Mouse (Mus musculus): ENCODE results near the gene Pex10. TPM values are rescaled to one million over a fixed set of nuclear protein-coding genes. Genes with fewer than 3 reads are reported as not detected.

The Pex10 gene
- 18.4 and 19.1 TPM in 2 replicates for polyA plus RNA-seq (2015; fragmentation: Nextera tagmentation; extraction: Ambion mirVana)

DNA sequence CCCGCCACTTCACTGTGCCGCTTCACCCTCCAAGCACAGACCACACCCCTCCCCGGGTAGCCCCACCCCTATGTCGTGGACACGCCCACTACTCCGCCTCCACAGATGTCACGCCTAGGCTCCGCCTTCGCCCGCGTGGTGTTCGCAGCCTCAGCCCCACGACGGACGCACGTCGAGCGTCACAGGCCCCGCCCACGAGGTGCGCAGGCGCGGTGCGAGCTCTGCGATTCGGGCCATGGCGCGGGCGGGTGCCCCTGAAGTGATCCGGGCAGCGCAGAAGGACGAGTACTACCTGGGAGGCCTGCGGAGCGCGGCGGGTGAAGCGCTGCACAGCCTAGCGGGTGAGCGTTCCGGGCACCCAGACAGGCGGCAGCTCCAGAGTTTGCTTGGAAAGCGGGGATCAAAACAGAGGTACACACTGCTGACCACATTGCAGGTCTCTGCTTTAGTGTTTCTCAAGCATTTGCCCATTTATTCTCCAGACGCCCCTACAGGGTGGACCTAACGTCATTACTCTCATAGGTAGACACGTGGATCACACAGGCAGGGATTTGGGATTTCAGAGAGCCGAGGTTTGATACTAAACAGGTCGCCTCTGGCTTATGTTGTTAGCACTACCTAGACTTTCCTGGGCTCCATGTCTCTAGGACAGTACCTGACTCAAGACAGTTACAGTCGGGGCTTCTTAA lies at the start of gene Pex10:
Gene Pex10, plus strand, starts transcription at position 183 of the 689 bp plus-strand sequence.
- Histone ChIP-seq H3K36me3 (peaks cover 36% of the 10 kb centered on the region), H3K4me2 (peak within 1 kb of the TSS; percentile 69), H3K27ac (peak within 1 kb of the TSS; percentile 80), H3K27me3 (replicated peaks) (no peaks in the 10 kb centered on the region), H3K9ac (peak within 1 kb of the TSS; percentile 82), H3K9me3 (no peaks in the 10 kb centered on the region), H3K4me3 (replicated peaks) (peak within 1 kb of the TSS; percentile 70), H3K4me1 (peaks cover 19% of the 10 kb centered on the region)
- under 1% methylated on average over 48 of the region's 48 CpGs for WGBS
- peak; percentile 86 for ATAC-seq (ENCODE audit: insufficient read depth, low FRiP score, low read depth)

DNA sequence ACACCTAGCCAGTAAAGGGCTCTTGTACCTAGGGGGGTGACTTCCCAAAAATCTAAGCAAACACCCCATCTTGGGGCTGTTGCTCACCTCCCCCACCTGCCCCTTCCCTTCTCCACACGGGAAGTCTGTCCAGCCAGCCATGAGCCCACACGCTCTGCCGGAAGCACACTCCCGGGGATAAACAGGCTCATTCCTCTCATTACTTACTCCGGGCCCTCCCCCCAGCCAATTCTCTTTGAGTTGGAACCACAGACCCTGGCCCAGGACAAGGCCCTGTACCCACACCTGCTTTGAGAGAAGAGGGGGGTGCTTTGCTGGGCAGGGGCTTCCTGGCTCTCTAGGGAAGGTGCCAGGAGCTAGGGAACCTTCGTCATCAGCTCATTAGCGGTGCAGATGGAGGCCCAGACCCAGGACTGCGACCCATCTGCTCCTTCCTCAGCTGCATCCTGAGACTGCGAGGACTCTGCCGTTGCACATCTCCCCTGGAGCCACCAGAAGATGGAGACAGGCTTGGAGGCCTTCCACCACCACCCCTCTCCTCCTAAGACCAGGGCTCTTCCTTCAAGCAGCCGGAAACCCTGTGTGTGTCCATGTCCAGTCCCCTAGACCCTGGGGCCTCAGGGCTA lies 49.5 kb upstream of the Pex10 start:
- ATAC-seq (ENCODE audit: insufficient read depth, low FRiP score, low read depth), result no peak
- WGBS, result 61% methylated on average over 11 of the region's 11 CpGs
- H3K9ac ChIP-seq, result no peak overlapping the region

DNA sequence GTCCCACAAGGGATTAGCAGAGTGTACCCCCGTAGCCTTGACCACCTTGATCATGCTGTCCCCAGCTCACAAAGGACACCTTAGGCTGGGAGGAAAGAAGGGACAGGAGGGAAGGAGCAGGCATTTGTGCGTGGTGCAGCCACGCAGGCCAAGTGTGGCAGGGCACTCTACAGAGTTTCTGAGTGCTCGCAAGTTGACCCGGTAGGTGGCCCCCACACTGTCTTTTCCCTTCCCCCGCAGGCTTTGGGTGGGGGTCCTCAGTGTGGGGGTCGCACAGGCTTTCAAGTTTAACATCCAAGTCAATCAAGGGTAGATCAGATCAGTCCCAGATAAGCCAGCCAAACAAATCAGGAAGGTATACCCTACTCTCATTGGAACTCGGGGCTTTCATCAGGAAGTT lies 48.8 kb upstream of the Pex10 start:
- no peak overlapping the region for H3K4me3 ChIP-seq (replicated peaks)
- 71% methylated on average over 8 of the region's 8 CpGs for WGBS

More for the DNA sequence above, 49.5 kb upstream of the Pex10 start:
- no peak overlapping the region for H3K4me2 ChIP-seq
- no peaks in the 10 kb centered on the region for H3K9me3 ChIP-seq
- H3K4me1 ChIP-seq, result peaks cover 16% of the 10 kb centered on the region
- no peaks in the 10 kb centered on the region for H3K36me3 ChIP-seq
- H3K4me3 ChIP-seq (replicated peaks), result no peak overlapping the region
- no peaks in the 10 kb centered on the region for H3K27me3 ChIP-seq (replicated peaks)
- H3K27ac ChIP-seq, result no peak overlapping the region

DNA sequence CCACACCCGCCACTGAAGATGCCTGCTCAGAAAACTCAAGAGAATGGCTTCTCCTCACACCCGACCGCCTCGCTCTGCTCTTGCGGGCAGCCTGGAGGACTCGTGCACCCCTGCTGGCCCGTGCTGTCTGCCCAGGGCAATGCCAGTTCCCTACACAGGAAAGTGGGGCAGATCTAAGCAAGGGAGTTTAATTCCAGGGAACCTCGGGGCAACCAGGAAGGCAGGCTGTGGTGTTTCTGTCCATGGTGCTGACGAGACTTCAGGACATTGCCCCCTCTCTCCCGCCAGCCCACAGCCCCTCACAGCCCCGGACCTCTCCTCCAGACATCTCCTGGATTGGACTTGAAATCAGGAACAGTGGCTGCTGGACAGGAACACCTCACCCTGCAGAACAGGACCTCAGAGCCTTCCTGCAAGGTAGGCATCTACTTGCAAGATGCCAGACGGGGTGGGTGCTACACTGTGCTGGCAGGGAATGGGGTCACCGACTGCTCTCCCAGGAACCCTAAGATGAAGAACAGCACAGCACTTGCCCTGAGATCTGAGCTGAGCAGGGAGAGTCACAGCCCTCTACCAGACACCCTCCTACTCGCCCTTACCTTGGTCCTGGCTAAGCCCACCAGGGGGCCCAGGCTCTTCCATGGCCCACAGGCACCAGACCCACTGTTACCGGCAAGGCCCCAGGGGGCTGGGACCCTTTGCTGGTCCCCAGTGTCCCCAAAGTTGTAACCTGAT lies 48.0 kb upstream of the Pex10 start:
- Histone ChIP-seq H3K4me3 (replicated peaks) (no peak overlapping the region), H3K27me3 (replicated peaks) (no peaks in the 10 kb centered on the region), H3K36me3 (no peaks in the 10 kb centered on the region), H3K9ac (no peak overlapping the region), H3K27ac (no peak overlapping the region), H3K9me3 (no peaks in the 10 kb centered on the region), H3K4me2 (peak overlapping the region; percentile 28), H3K4me1 (peaks cover 16% of the 10 kb centered on the region)
- WGBS, result 5% methylated on average over 15 of the region's 15 CpGs
- 0 out of 2 replicates have a peak, but pooled peaks have one; percentile 6 for ATAC-seq (ENCODE audit: insufficient read depth, low FRiP score, low read depth)

More for the DNA sequence above, 48.8 kb upstream of the Pex10 start:
- Histone ChIP-seq H3K27me3 (replicated peaks) (no peaks in the 10 kb centered on the region), H3K27ac (no peak overlapping the region), H3K4me2 (no peak overlapping the region), H3K36me3 (no peaks in the 10 kb centered on the region), H3K9me3 (no peaks in the 10 kb centered on the region), H3K4me1 (peaks cover 16% of the 10 kb centered on the region), H3K9ac (no peak overlapping the region)
- ATAC-seq (ENCODE audit: insufficient read depth, low FRiP score, low read depth), result no peak

DNA sequence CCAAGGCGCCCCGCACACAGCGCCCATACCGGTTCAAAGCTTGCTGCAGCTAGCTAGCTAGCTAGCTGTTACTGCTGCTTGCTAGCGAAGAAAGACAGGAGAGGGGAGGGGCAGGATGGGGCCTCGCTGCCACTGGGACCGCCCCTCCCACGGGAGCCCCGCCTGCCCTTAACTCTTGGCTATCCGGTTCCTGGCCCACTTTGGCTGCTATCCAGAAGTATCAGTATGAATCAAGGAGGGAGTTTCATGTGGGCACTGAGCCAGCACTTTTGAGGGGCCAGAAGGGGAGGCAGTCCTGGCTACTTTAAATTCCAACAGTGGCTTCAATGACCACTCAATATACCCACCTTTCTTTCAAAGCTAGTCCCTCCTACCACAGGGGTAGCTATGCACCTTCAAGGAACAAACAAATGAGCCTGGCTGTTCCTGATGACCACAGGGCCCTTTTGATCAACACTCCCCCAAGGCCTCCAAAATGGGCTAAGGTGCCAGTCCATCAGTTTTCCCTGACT lies 47.4 kb upstream of the Pex10 start:
- Histone ChIP-seq H3K27ac (peak overlapping the region; percentile 26; the same call in 1 of the 2 replicates), H3K27me3 (replicated peaks) (no peaks in the 10 kb centered on the region), H3K4me2 (peak overlapping the region; percentile 28), H3K4me3 (replicated peaks) (no peak overlapping the region), H3K4me1 (peaks cover 16% of the 10 kb centered on the region), H3K36me3 (no peaks in the 10 kb centered on the region), H3K9ac (no peak overlapping the region), H3K9me3 (no peaks in the 10 kb centered on the region)
- under 1% methylated on average over 10 of the region's 10 CpGs for WGBS
- peak; percentile 56; the same call in 1 of the 2 replicates for ATAC-seq (ENCODE audit: insufficient read depth, low FRiP score, low read depth)

DNA sequence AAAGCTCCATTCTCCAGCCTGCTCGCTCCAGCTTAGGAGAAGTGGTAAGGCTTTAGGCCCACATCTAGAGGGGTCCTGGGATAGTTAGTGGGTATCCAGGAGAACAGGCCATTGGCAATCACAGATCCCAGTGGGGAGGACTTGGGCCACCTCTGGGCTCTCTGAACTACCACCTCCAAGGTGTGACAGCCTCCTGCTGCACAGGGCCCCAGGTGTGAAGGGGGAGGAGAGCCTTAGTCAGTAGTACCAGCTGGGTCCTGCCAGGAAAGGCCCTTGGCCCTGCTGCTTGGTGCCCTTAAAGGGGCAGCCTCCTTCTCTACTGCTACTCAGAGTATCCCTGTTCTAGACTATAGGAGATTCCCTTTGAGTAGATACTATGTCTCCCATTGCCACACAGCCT lies 46.7 kb upstream of the Pex10 start:
- H3K4me1 ChIP-seq, result peaks cover 16% of the 10 kb centered on the region
- no peak overlapping the region for H3K4me2 ChIP-seq
- H3K9me3 ChIP-seq, result no peaks in the 10 kb centered on the region
- H3K4me3 ChIP-seq (replicated peaks), result no peak overlapping the region
- ATAC-seq (ENCODE audit: insufficient read depth, low FRiP score, low read depth), result no peak
- H3K9ac ChIP-seq, result no peak overlapping the region
- H3K27ac ChIP-seq, result peak overlapping the region; percentile 26; the same call in 1 of the 2 replicates
- no peaks in the 10 kb centered on the region for H3K27me3 ChIP-seq (replicated peaks)
- 49% methylated on average over 1 of the region's 1 CpGs for WGBS
- H3K36me3 ChIP-seq, result no peaks in the 10 kb centered on the region

DNA sequence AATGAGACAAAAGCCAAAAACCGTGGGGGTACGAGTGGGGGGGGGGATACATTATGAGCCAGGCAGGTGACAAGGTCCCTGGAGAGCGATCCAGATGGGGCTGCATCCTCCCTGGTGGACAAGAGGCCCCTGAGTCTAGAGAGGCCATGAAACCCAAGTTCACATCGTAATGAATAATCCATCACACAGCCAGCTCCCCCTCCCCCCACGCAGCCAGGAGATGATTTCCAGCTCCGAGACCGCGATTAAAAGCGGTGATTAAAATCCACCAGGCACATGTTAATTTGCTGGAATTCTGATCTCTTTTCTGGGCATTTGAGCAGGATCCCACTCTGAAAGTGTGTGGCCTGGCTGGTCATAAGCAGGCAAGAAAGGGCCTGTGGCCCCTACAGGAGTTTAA lies 46.0 kb upstream of the Pex10 start:
- H3K36me3 ChIP-seq, result no peaks in the 10 kb centered on the region
- peaks cover 16% of the 10 kb centered on the region for H3K4me1 ChIP-seq
- no peaks in the 10 kb centered on the region for H3K27me3 ChIP-seq (replicated peaks)
- ATAC-seq (ENCODE audit: insufficient read depth, low FRiP score, low read depth), result no peak
- 59% methylated on average over 9 of the region's 9 CpGs for WGBS
- no peak overlapping the region for H3K4me3 ChIP-seq (replicated peaks)
- H3K9me3 ChIP-seq, result no peaks in the 10 kb centered on the region
- no peak overlapping the region for H3K9ac ChIP-seq
- H3K4me2 ChIP-seq, result no peak overlapping the region
- H3K27ac ChIP-seq, result no peak overlapping the region

DNA sequence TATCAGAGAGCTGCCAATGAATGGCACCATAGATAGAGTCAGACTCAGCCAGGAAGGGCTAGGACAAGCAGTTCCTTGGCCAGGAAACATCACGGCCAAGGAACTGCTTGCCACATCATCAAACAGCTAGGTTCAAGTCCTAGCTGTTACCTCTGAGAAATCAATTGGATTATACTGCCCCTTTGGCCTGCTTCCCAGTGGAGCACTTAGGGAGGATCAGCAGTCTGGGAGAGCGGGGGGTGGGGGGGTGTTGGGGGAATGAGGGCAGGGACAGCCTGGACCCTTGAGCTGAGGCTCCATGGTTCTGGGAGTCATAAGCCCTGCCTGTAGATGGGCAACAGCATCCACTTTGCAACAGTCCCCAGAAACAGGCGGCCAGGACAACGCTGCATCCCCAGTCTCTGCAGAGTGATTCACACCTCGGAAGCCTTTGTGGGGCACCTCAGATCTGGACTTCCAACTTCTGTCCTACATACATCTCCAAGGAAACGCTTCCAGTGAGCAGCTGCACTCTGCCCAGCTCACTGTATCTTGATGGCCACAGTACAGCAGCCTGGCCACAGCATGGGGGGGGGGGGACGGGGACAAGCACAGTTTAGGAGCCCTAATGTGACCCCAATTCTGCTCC lies 44.5 kb upstream of the Pex10 start:
- no peaks in the 10 kb centered on the region for H3K27me3 ChIP-seq (replicated peaks)
- H3K9me3 ChIP-seq, result no peaks in the 10 kb centered on the region
- no peak overlapping the region for H3K4me3 ChIP-seq (replicated peaks)
- WGBS, result 67% methylated on average over 7 of the region's 7 CpGs
- H3K4me1 ChIP-seq, result peaks cover 16% of the 10 kb centered on the region
- H3K4me2 ChIP-seq, result no peak overlapping the region
- H3K9ac ChIP-seq, result no peak overlapping the region
- H3K27ac ChIP-seq, result no peak overlapping the region
- ATAC-seq (ENCODE audit: insufficient read depth, low FRiP score, low read depth), result no peak
- H3K36me3 ChIP-seq, result no peaks in the 10 kb centered on the region

DNA sequence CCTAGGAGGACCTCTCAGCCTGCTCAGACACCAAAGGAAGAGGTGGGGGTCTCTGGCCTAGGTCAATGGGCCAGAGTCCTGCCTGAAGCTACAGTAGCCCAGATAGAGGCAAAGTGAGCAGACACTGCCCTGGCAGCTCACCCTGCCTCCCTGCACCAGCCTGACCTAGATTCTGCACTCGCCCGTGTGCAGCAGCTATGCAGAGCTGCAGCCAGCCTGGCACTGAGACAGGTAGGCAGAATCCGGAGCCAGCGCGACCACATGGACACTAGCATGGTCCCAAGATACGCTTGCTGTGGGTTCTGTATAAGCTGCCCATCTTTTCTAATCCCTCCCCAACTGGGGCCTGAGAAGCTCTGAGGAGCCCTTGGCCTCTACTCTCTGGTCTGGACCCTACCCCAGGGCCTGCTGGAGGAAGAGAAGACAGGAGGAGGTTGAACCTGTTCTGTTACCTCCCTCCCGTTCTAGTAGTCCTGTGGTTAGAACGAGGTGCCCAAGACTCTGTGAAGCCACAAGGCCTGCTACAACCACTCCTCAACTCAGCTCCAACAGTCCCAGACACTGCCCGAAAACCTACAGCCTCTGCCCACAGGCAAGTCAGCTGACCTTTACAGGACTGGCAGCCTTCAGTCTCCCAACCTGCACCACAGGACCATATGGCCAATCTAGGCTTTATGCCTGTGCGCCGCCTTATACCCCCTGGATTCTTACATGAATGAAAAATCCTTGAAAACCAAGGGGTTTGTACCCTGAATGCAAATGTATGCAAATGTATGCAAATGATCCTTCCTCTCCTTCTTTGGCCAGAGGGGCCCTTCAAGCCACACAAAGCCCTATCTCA lies 42.4 kb upstream of the Pex10 start:
- 82% methylated on average over 11 of the region's 11 CpGs for WGBS
- H3K4me3 ChIP-seq (replicated peaks), result no peak overlapping the region
- H3K27ac ChIP-seq, result no peak overlapping the region
- H3K9me3 ChIP-seq, result no peaks in the 10 kb centered on the region
- no peaks in the 10 kb centered on the region for H3K27me3 ChIP-seq (replicated peaks)
- H3K36me3 ChIP-seq, result no peaks in the 10 kb centered on the region
- H3K9ac ChIP-seq, result no peak overlapping the region
- no peak for ATAC-seq (ENCODE audit: insufficient read depth, low FRiP score, low read depth)
- H3K4me1 ChIP-seq, result peaks cover 6% of the 10 kb centered on the region
- H3K4me2 ChIP-seq, result no peak overlapping the region

DNA sequence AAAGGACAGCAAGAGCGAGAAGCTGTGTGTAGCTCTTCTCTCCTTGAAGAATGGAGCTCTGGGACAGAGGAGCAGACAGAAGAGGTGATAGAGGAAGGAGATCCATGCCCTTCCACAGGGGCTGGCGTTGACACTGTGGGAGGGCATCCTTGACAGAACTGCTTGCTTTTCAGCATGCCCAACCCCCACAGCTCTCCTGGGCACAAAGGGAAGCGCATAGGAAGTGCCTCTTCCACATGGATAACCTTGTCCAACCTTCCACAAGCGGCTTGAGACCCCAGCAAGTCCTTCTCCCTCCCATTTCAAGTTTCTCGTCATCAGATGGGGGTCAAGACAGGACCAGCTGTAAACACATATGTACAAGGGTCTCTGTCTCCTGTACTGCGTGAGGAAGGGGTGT lies 33.7 kb upstream of the Pex10 start:
- no peaks in the 10 kb centered on the region; the same call in 1 of the 2 replicates for H3K27me3 ChIP-seq (replicated peaks)
- no peaks in the 10 kb centered on the region for H3K36me3 ChIP-seq
- H3K4me2 ChIP-seq, result no peak overlapping the region
- H3K9me3 ChIP-seq, result no peaks in the 10 kb centered on the region
- H3K27ac ChIP-seq, result no peak overlapping the region
- H3K4me3 ChIP-seq (replicated peaks), result no peak overlapping the region
- WGBS, result 29% methylated on average over 6 of the region's 6 CpGs
- ATAC-seq (ENCODE audit: insufficient read depth, low FRiP score, low read depth), result no peak
- H3K9ac ChIP-seq, result no peak overlapping the region
- no peaks in the 10 kb centered on the region for H3K4me1 ChIP-seq

DNA sequence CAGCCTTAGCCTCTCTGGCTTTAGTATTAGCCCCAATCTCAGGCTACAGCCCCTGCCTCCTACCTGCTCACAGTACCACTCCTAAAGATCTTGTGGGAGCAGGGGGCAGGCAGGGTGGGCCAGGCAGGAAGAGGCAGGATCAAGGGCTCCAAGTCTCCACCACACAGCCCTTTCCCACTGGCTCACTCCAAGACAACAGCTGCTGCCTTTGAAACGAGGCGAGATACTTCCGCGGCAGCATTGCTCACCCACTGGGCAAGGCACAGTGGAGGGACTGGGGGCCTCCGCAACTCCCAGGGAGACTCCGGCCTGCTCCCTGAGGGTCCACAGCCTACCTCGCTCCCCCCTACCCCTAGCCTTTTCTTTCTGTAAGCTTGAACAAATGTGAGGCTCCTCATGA lies 32.6 kb upstream of the Pex10 start:
- no peak for ATAC-seq (ENCODE audit: insufficient read depth, low FRiP score, low read depth)
- Histone ChIP-seq H3K27ac (no peak overlapping the region), H3K27me3 (replicated peaks) (no peaks in the 10 kb centered on the region; the same call in 1 of the 2 replicates), H3K9ac (no peak overlapping the region), H3K9me3 (no peaks in the 10 kb centered on the region), H3K4me1 (no peaks in the 10 kb centered on the region), H3K4me2 (no peak overlapping the region), H3K36me3 (no peaks in the 10 kb centered on the region), H3K4me3 (replicated peaks) (no peak overlapping the region)
- 43% methylated on average over 7 of the region's 7 CpGs for WGBS

All from stomach, embryonic 15.5 days (tissue).